Mouse (Mus musculus) adrenal gland, postnatal 36 days (tissue): Measurements from ENCODE around the gene Tcte1. TPM values are rescaled to one million over a fixed set of nuclear protein-coding genes. Genes with fewer than 3 reads are reported as not detected.

Source experiments
- DNase-seq, 2 experiments: peaks; one replicate each; pipeline ENCODE4 v3.0.0; 2021; ENCODE audit warnings: mixed read lengths in 1 of 2
- long read RNA-seq, 2 experiments: library from polyadenylated mRNA; stranded (forward); transcript quantifications; one replicate each; pipeline ENCODE4 v2.0.0; 2021; ENCODE audit warnings: borderline sequencing depth in 2 of 2
- total RNA-seq, 2 experiments: library from RNA; stranded (reverse); gene quantifications; 2 replicates each; pipeline ENCODE4 v1.2.3; 2021

The Tcte1 gene
- not detected for total RNA-seq
- long read RNA-seq, experiment 1, result 0 reads
- long read RNA-seq, experiment 2, result 0 reads

GRCm38 (mm10) chr17:45523263-45523662 lies at the start of gene Tcte1:
Gene Tcte1, plus strand, starts transcription at chr17:45523434.
- DNase-seq, result no peak

DNA sequence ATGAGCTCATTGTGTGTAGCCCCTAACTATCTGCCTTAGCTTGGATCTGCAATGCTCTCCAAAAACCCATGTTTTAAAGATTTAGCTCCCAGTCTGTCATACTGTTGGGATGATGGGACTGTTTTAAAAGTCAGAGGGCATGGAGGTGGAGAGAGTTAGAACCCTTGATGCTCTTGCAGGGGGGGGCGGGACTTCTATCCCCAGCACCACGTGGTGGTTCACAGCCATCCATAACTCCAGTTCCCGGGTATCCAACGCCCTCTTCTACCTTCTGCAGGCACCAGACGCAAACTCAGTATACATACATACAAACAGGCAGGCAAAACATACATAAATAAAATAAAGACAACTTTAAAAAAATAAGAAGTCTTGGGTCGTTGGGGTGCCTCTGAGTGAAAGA lies 49.6 kb upstream of the Tcte1 start:
- no peak for DNase-seq

- no peak for DNase-seq
These were observed 49.1 kb upstream of the Tcte1 start for GRCm38 (mm10) chr17:45474146-45474545.

DNA sequence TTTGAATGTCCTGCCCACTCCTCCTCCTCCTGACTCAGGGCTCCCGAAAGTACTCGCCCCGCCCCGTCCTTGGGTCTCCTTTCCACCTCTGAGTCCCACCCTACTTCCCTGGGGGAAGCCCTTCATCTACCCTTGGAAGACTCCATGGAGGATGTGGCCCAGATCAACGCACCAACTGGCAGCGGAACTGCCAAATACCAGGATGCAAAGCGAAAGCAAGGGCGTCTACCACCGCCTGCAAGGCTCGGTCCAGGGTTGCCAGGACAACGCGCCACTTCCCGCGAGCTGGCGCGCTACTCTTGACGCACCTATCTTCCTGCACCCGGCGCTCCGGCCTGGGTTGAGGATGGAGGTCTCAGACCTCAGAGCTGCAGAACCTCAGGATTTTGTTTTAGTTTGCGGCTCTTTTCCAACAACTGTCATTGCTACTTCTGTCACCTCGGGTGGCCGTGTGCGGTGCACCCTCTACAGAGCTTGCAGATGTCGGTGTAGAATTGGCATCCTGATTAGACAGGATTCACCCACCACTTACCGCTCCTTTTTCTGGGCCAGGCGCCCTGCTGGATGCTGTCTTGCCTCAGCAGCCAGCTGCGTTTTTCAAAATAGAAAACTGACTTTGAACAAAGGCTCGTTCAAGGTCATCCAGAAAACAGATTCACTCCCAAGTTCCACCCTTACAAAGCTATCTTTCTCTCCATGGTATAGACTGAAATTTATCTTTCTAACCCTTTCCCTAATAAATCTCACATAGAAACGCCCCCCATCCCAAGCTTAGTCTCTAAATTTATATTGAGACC lies 48.4 kb upstream of the Tcte1 start, which contains the start of gene Spats1:
Gene Spats1 (minus strand): TSS at position 747 of the 797 bp plus-strand sequence.
- DNase-seq, result peak; percentile 73 to 83

DNA sequence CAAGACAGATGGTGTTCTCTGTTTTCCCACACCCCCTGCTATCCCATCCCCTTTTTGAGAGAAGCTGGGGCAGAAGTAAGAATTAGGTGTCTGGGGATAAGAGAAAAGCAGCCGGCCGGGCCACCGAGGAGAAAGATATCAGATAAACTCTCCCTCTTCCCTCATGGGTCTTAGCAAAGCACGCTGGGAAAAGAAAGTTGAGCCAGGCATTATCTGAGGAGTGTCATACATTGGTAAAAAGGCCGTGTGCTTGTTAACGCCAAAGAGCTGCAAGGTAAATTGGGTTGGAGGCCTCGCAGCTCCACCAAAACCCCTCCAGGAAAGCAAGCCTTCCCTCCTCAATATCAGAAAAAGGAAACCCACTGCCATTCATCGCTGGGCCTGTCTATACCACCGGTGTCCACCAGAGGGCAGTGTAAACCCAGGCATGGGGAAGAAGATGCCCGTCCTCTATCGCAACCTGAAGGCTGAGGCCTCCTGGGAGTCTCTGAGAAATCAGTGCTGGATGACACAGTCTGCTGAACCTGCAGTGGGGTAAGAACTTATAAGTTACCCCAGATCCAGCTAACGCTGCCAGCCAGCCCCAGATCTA lies 44.9 kb upstream of the Tcte1 start:
- DNase-seq, result peak; percentile 82 to 83

DNA sequence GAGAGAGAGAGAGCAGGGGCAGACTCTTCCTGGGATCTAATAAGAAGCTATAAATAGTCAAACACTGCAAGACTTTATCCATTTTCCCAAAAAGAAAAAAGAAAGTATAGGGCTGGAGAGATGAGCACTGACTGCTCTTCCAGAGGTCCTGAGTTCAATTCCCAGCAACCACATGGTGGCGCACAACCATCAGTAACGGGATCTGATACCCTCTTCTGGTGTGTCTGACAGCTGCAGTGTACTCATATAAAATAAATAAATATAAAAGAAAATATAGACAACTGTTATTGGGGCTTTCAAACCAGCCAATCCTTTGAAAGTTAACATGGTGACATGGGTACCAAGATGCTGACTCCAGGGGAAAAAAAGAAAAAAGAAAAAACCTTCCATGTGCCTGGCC lies 42.8 kb upstream of the Tcte1 start:
- DNase-seq, result peak; percentile 34 to 37

DNA sequence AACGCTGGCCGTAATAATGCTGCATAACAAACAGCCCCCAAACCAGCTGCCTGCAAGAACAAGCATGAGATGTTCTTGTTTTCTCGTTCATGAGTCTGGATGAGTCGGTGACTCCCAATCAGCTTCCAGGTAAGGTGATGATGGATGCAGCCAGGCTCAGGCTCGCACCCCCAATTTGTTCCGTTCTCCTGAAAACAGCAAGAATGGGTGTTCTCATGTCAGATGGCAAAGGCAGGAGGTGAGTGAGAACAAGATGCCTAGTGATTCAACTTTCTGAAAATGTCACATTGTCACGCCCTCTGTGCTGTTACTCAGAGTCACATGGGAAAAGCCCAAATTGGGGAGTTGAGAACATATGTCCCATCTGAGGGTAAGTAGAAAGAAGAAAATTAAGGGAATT lies 37.7 kb upstream of the Tcte1 start:
- no peak for DNase-seq

- DNase-seq, result no peak
These were observed 36.0 kb upstream of the Tcte1 start for GRCm38 (mm10) chr17:45487216-45487615.

GRCm38 (mm10) chr17:45488321-45489254 lies 34.6 kb upstream of the Tcte1 start:
- no peak for DNase-seq

DNA sequence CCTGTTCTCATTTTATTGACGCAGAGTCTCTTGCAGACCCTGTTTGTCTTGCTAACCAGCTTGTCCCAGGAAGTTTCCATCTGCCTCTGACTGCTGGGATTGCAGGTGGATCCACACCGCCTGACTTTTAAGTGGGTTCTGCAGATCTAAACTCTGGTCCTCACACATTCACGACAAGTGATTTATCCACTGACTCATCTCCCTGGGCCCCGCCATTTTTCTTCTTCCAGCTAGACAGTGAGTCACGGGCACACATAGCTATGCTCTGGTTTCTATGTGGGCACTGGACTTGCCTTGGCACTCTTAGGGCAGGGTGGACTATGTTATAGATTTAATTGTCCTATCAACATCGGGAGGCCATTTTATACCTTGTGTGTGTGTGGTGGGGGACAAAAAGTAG lies 33.5 kb upstream of the Tcte1 start:
- DNase-seq, result peak; percentile 49 to 67

DNA sequence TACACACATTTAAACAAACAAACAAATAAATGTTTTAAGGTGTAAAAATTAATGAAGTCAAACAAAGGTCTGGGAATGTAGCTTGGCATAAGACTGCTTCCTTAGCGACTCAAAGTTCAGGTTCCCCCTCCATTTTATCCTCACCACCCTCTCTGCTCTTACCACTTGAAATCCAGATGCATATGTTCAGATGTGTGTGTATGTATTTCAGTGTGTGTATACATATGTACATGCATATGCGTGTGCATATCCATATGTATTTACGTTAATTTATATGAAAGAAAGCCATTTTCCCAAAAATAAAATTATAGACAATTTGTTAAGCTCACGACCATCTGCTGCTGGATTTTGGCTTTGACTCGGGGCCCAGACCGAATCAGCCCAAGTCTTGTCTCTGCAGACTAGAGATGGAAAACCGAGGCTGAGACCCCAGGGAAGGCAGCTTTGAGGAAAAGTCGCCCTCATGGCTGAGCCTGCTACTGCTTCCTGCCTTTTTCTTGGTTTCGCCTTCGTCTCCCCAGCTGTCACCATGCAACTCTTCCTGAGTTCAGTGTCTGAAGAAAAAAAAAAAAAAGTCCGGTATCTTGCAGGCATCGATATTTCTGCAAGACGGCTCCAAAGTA lies 32.6 kb upstream of the Tcte1 start:
- DNase-seq, result no peak

GRCm38 (mm10) chr17:45495398-45495797 lies 27.8 kb upstream of the Tcte1 start:
- DNase-seq, result no peak

- no peak for DNase-seq
These were observed 24.8 kb upstream of the Tcte1 start for GRCm38 (mm10) chr17:45498397-45498796.

GRCm38 (mm10) chr17:45499516-45499915 lies 23.7 kb upstream of the Tcte1 start:
- no peak for DNase-seq

DNA sequence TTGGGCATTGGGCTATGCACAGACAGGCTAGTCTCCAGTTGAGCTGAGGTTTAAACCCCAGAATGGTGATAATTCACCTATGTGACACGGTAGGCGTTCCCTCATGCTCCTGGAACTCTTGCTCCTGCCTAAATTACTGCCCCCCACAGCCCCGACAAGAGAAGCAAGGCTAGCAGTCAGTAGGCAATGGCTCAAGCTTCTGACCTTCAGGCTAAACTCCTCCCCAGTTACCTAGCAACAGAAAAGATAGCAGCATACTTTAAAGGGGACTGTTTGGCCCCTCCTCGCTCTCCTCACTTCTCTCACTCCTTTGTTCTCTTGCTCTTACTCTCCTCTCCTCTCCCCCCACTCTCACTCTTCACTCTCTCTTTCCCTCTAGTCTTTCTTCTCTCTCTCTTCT lies 22.3 kb upstream of the Tcte1 start:
- peak in 1 of 2 experiments; percentile 26 for DNase-seq

- DNase-seq, result no peak
These were observed 20.9 kb upstream of the Tcte1 start for GRCm38 (mm10) chr17:45502324-45502723.

- DNase-seq, result no peak
These were observed 19.8 kb upstream of the Tcte1 start for GRCm38 (mm10) chr17:45503301-45503973.

- DNase-seq, result no peak
These were observed 17.2 kb upstream of the Tcte1 start for GRCm38 (mm10) chr17:45505941-45506465.

DNA sequence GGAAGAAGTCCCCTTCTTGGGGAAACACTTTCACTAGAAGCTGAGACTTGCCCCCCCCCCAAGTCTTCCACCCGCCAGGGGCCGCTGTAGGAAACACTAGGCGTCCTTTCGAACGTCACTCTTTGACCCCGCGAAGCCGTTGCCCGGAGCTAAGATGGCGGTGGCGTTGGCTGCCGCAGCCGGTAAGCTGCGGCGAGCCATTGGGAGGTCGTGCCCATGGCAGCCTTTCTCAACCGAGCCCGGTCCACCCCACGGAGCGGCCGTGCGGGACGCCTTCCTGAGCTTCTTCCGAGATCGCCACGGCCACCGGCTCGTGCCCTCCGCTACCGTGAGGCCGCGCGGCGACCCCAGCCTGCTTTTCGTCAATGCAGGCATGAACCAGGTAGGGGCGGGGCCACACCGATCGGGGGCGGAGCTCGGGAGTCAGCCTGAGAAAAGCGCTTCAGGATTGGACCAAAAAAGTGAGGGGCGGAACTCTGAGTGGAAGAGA lies 16.5 kb upstream of the Tcte1 start, which contains the start of gene Aars2:
Gene Aars2 (plus strand): TSS at position 142 of the 490 bp plus-strand sequence.
- peak; percentile 95 to 98 for DNase-seq

DNA sequence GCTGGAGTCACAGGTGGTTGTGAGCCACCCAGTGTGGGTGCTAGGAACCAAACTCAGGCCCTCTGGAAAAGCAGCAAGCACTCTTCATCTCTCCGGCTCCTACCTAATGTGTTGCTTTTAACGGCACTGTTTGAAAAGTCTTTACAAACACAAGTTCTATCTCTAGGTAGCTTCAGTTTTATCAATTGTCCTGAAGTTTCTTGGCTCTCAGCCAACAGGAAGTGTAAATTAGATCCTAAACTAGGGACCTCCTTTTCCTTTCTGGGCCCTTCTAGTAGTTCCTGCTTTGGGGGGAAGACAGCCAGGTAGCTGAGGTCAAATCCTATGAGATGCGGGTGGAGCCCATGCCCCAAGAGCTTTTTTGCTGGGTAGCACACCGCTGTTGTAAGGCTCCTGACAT lies 12.4 kb upstream of the Tcte1 start:
- no peak for DNase-seq

GRCm38 (mm10) chr17:45511757-45512156 lies 11.5 kb upstream of the Tcte1 start:
- no peak for DNase-seq
